Mouse (Mus musculus) CD4-positive, CD25-positive, alpha-beta regulatory T cell, adult 2 months (primary cell): ENCODE measurements around the gene Mycbpap.

Experiments used
- DNase-seq: peaks from one replicate; pipeline ENCODE4 v3.0.0-alpha.2; 2012; ENCODE audit warnings: low read depth, low spot score

The Mycbpap gene

DNA sequence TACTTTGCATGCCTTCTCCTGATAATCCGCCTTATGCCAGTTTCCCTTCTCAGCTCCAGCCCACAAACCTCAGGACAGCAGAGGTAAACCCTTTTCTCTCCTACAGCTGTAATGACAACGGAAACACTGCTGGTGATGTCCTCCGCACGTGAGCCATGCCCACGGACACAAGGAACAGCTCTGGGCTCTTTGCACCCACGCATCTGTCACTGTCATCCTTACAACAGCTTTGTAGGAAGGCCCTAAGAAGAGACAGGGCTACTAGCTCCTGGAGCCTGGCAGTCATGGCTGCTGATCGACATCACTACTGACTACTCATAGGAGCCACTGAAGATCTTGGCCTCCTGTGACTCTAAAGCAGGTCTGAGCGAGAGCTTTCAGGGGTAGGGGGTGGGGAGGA is 11.6 kb upstream of the Mycbpap start:
- no peak for DNase-seq

DNA sequence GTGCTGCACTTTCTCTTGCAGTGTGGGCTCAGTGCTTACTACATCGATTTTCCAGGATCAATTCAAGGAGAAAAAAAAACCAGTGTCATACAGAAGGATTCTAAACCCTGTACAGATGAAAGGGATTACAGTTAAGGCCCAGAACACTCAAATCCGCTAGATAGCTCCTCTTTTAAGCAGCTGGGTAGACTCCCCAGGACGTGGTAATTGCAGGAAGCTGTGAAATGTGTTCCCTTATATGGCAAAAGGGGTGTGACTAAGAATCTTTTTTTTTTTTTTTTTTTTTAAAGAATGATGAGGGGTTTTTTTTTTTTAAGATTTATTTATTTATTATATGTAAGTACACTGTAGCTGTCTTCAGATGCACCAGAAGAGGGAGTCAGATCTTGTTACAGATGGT is 7.3 kb upstream of the Mycbpap start:
- no peak for DNase-seq

DNA sequence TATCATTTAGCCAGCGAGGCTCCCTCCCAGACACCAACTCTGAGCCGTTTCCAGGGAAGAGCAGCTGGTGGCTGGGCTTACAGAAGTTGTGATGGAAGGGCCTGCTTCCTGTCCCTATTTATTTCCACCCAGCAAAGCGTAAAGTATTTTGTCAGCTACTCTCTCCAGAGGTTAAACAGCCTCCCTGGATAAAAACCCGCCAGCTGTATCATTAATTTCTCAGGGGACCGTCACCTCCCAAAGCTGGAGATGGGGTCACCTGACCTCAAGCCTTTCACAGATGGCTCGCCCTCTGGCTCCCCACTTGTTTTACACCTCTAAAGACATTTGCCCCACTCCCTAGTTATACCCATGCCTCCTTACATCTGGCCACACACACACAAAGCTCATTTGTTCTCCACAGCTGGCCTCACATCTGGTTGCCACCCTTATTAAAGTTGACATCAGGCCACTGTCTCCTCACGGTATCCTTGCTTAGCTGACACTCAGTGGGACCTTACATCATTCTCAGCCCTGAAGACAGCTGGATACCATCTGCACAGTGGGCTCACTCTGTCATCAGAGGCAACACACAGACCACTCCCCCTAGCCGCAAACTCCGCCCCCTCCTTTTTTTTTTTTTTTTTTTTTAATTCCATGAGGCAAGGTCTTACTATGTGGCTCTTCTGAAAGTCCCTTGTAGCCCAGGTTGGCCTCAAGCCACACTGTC is 4.8 kb upstream of the Mycbpap start:
- no peak for DNase-seq

DNA sequence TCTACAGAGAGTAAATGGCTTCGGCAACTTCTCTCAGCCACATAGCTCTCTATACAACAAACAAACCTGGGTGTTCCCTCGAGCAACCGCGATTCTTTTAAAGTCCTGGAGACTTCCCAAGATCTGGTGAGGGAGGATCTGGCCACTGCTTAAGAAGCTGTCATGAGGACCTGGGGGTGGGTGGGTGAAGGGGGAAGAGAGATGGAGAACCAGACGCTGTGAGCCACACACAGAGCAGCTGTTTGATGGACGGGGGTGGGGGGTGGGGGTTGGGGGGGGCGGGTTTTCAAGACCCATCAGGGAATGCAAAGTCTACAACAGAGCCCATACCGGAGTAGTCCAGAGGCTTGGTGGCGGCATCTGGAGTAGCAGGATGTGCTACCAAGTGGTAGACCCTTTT is 8.1 kb downstream of the Mycbpap start:
- DNase-seq = no peak

DNA sequence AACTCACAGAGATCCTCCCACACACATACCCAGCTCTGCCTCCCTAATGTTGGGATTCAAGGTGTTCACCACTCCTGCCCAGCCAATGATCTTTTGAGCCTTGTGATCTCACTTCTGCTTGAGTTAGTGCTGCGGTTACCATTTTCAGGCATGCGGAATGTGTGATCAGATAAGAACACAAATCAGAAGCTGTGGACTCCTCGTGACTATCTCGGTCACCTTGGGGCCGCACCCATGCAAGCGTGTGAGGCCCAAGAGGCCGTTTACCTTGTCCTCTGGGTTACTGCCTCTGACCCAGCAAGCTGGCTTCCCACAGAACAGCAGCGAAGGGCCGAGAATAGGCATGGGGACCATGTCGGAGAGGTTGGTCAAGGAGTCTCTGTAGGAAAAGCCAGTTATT is 12.6 kb downstream of the Mycbpap start:
- DNase-seq = no peak

DNA sequence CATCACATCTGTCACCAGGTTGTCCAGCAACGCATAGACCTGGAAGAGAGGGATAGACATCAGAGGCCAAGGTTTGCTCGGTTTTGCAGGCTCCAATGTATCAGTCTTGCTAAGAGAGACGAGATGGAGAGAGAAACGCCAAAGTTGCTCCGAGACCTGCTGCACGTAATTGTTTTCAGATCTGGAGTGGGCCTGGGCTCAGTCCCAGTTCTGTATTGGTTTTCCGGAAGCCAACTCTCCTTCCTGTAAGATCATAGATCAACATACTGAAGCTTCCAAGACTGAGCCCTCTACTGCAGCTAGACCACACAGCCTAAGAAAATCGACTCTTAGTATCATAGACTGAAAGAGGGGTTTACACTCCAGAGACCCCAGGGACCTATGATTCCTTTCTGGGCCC is 20.1 kb downstream of the Mycbpap start:
- no peak for DNase-seq

DNA sequence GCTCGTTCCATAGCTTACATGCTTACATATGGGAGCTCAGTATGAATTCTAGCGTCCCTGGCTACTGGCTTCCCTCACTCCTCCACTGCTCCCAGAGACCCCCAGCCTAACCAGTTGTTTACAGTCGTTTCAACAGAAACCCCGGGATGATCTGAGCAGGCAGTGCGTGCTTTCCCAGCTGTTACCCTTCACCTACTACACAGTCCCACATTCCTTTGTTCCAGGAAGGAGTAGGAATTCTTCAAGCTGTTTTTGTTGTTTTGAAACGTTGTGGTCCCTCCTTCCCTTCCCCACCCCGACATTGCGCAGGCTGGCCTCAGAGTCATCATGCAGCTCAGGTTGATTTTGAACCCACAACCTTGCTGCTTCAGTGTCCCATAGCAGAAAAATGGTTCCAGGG is 21.2 kb downstream of the Mycbpap start:
- DNase-seq = no peak

DNA sequence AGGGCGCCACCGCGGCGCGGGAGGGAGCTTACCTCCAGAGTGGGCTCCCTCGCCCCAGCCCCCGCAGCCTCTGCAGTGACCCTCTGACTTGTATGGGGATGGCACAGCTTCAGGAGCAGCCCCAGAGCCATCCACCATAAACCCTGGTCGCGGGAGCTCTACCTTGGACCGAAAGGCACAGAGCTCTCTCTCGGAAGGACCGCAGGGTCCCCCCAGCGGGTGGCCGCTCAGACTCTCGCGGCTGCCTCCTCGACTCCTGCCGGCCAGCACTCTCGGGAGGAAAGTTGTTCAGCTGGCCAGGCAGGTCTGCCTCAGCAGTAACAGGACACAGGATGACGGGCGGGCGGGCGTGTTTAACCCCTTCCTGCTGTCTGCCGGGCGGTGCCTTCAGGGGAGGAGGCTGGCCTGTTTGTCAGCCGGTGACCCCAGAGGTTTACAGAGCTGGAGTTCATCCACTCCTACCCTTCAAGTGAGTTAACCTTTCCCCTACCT is 21.8 kb downstream of the Mycbpap start, which contains the start of gene Epn3:
Gene Epn3 (minus strand): TSS at position 314 of the 492 bp plus-strand sequence.
- no peak for DNase-seq

DNA sequence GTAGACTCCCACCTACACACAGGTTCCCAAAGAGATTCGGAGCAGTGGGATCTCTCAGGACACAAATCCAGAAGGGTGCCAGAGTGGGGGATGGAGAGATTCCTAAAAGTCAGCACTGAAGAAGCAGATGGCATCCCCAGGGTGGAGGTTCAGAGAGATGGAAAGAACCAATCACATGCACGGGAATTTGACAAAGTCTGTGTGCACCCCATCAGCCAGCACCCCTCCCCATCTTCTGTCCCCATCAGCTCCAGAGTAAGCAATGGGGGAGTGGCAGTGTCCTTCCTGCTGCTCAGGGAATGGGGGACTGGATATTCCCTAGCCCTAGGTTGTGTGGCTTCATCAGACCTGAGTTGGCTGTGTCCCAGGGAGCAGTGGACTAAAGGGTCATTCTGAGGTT is 22.5 kb downstream of the Mycbpap start:
- DNase-seq = no peak

DNA sequence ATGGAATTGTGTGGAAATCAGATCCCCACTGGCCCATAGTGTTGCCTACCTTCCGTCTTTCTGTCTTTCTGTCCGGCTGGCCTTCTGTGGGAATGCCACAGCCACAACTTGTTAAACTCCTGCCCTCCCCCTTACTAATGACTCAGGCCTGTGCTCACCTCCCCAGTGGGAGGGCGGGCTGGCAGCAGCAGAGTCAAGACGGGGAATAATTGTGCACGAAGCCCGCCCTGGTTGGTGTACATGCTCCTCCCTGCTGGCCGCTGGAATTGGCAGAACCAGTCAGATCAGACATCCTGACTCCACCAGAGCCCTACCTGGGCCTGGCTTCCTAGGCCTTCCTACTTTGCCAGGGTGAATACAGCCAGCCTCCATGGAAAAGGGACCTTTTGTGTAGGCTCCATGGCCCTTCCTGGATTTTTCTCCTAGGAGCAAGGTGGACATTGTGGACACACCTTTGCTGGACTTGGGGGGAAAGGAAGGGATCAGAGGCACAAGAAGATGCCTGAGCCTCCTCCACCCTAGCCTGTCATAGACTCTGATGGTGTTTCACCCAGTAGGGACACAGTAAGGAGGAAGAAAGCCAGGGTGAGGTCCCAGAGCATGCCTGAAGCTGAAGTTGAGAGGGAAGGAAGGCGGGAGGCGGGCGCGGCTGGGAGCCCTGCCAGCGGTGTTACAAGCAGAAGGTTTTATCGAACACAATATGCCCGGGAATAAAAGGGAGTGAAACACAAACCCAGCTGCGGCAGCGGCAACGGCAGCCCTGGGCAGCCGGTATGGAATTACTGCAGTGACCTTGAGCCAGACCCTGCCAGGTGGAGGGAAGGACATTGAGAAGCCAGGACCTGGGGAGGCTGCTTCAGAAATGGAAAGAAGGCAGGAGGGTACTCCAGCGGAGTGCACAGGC is 23.2 kb downstream of the Mycbpap start:
- DNase-seq = no peak

DNA sequence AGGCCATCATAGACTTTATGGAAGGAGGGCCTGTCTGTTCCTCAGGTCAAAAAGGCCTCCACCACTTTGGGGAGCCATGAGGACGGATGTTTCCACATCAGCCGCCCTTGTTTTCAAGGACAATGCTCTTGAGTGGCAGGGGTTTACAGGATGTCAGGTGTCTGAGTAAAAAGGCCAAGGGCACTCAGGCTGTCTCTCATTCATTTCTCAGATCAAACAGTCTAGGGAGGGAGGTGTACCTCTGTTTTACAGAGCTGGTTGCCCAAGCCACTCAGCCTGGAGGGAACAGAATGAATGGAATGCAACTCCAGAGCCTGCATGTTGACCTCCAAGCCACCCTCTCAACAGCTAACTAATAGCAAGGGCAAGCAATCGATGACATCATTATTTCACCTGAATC is 26.1 kb downstream of the Mycbpap start:
- no peak for DNase-seq

DNA sequence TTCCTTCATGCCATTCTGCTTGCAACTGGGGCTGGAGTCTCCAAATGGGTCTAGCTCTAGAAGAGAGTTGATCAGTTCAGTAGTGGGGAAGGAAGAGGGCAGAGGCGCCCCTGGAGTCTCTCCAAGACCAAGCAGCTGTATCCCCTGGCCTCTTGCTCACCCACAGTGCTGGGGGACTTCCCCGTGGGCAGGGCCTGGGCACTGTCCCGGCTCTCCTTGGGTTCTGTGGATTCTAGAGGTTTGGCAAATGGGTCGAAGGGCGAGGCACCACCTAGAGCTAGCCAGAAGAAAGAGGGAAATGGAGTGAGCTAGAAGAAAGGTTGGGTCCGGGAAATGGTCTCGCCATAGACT is 29.8 kb downstream of the Mycbpap start:
- no peak for DNase-seq

DNA sequence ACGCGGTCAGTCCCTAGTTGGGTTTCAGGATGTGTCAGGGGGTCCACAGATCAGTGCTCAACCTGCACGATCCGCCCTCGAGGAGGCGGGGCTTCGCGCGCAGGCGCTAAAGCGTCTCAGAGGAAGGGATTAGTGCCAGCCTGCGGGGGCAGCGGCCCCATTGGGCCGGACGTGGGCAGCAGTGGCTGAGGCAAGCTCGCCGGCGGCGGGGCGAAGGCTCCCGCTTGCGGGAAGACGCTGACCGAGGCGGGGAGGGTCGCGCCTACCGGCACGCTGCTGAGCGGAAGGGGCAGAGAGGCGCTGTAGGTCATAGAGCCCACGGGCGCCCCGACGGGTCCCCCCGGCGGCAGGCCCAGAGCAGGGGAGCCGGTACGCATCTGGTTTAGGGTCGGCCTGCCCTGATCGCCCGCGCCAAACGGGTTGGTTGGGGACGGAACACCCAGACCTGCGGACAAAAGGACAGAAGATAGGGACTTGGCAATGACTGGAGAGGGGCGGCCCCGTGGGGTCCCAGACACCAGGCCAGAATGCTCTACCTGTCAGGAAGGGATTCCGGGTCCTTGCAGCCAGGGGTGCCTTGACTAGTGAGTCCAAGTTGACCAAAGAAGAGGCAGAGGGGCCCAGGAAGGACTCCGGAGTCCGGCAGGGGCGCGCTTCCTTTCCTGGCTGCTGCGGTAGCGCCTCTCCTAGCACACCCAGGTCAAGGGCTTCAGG is 30.4 kb downstream of the Mycbpap start:
- no peak for DNase-seq

DNA sequence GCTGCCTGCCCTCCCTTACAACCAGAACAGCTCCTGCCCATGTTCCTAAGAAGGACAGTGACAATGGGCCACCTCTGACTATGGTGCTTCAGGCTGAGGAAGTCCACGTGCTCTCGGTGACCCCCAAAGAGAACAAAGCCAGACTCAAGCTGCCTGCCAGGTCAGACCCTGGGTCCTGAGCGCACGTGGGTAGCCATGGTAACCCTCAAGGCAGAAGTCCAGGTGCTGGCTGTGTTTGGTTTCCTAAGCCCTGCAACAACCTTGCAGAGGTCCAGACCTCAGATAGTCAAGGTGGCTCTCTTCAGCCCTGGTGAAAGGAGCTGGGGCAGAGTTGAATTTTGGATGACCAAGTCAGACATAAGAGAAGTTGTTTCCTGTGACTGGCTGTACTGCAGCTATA is 31.8 kb downstream of the Mycbpap start:
- no peak for DNase-seq

DNA sequence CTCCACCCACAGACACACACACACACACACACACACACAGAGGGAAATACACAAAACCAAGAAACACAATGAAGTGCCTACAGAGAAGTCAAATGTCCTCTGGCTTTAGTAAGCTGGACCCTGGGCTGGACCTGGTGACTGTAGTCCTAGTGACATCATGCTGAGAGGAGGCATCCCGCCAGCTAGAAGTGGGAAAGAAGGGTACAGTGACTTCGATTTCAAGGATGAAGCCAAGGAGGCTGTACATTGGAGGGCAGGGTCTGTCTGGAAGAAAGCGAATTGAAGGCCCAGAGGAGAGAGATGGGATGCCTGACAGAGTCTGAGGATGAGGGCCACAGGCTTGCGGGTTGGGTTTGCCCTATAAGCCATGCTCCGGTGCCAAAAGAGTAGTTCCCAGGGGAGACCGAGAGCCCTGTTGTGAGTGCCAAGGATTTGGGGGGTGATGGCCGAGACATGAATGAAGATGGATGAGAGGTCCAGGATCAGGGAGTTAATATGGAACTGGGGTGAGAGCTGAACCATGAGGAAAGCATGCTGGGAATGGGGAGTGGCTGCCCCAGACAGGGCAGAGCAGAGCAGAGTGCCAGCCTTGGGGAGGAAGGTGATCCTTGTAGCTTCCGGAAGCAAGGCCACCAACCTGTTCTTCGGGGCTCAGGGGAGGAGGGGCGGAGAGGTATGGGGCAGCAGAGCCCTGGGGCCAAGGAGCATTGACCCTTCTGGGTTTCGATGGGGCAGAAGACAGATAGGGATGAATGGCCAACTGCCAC is 32.6 kb downstream of the Mycbpap start:
- no peak for DNase-seq

DNA sequence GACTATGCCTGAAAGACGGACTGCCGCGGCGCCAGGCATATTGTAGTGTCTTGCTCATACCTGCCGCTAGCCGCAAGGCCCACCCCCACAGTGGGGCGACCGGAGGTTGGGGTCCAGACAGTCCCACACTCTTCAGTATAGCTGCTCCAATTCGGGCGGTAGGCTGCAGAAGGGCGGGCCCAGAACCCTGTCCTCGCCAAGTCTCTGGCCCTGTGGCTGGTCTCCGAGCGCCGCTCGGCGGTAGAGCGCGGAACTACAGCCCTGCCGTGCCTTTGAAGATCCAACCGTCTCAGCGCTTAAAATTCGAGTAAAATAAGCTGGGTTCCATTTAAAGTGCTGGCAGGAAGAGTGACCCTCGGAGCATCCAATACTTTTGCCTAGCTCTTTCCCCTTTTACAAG is 35.5 kb downstream of the Mycbpap start, which contains the start of gene Spata20:
Gene Spata20 (minus strand): TSS at position 179 of the 400 bp plus-strand sequence.
- DNase-seq = peak; percentile 79

DNA sequence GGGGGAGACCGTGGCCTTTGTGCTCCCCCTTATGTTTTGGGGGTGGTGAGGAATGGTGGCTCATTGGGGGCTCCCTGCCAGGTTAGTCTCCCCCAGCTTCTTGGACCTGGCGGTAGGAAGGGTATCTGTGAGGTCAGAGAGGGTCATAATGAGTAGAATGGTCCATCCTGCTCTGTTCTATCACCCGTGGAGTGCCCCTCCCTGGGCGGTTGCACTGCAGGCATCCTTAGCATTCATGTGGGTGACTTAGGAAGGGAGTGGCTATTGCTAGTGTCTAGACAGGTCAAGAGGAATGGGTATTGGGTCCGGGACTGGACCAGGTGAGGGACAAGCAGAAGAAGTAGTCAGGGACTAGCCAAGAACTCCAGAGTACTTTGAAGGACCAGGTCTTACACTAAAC is 36.3 kb downstream of the Mycbpap start:
- DNase-seq = no peak

DNA sequence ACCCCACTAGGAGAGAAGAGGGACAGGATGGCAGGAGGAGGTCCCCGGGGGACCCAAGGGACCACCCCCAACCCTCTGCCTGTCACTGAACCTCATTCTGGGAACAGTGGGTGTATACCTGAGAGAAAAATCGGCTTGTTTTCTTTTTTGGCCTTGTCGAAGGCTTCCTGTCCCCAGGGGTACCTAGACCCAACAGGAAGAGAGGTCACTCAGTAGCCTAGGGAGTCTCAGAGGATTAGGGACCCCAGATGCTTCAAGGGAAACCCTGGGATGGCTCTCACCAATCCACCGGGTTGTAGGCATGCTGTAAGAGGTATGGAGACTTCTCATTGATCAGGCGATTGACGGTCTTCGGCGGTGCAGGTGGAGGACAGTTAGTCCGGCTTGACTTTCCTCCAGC is 36.9 kb downstream of the Mycbpap start:
- DNase-seq = no peak

DNA sequence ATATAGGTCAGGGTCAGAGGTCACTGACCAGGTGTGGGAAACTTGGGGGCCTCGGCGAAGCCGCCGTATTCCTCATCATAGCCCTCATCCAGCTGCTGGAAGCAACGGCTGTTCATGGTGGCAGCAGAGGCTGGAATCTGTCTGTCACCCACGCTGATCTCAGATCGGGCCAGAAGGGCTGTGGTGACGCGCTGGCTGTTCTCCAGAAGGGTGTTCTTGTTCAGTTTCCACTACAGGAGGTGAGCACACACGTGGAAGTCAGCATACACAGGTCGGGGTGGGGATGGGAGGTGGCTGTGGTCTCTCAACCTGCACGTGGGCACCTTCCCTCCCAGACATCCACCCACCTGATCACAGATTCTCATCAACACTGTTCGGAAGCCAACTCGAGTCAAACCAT is 37.6 kb downstream of the Mycbpap start:
- DNase-seq = no peak

DNA sequence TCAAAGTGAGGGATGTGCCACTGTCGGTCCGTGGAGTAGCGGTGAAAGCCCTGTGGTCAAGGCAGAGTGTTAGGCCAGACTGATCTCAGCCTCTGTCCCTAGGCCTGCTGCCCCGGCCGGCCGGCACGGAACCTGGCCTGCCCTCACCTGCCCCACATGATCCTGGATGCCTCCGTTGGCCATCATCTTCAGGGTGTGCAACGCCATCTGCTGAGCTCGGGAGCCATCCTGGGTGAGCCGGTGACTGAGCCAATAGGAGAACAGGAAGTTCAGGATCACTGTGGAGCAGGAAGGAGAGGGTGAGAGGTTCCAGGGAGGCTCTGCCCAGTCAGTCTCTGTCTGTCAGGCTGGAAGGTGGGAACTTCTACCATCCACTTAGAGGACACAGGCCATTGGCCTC is 38.1 kb downstream of the Mycbpap start:
- DNase-seq = no peak

DNA sequence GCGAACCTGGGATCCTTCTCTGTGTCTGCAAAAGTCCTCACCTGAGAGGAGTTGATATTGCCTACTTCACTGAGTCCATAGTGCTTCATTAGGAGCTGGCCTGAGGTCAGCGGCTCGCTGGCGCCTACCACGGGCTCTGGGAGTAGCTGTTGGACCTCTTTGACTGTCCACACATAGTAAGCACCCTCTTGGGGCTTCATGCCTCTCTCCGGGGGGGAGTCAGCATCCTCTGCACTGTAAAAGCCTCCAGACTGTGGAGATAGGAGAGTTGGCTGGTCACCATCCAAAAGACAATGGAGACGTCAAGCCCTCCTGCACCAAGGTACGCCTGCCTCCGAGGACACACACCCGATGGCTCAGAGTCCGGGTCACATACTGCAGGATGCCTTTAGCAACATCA is 38.8 kb downstream of the Mycbpap start:
- no peak for DNase-seq
